Mouse (Mus musculus): ENCODE measurements around the gene Thsd4.

Gene Thsd4

GRCm38 (mm10) chr9:60380550-60380949 is 141.3 kb downstream of the Thsd4 start:
- no peak for DNase-seq (ENCODE audit: low spot score in 2 of 2)

- DNase-seq (ENCODE audit: low spot score in 2 of 2) = no peak
Measured at GRCm38 (mm10) chr9:60378235-60378634, 143.6 kb downstream of the Thsd4 start.

- no peak for DNase-seq (ENCODE audit: low spot score in 2 of 2)
Measured at GRCm38 (mm10) chr9:60373161-60373737, 148.6 kb downstream of the Thsd4 start.

- DNase-seq (ENCODE audit: low spot score in 2 of 2) = no peak
Measured at GRCm38 (mm10) chr9:60368516-60368915, 153.3 kb downstream of the Thsd4 start.

GRCm38 (mm10) chr9:60367617-60368305 is 154.1 kb downstream of the Thsd4 start:
- DNase-seq (ENCODE audit: low spot score in 2 of 2) = no peak

GRCm38 (mm10) chr9:60364166-60364781 is 157.6 kb downstream of the Thsd4 start:
- no peak for DNase-seq (ENCODE audit: low spot score in 2 of 2)

GRCm38 (mm10) chr9:60352351-60352750 is 169.5 kb downstream of the Thsd4 start:
- DNase-seq (ENCODE audit: low spot score in 2 of 2) = no peak

GRCm38 (mm10) chr9:60351153-60351552 is 170.7 kb downstream of the Thsd4 start:
- no peak for DNase-seq (ENCODE audit: low spot score in 2 of 2)

- no peak for DNase-seq (ENCODE audit: low spot score in 2 of 2)
Measured at GRCm38 (mm10) chr9:60336147-60336546, 185.7 kb downstream of the Thsd4 start.

GRCm38 (mm10) chr9:60335455-60335854 is 186.4 kb downstream of the Thsd4 start:
- no peak for DNase-seq (ENCODE audit: low spot score in 2 of 2)

GRCm38 (mm10) chr9:60329911-60330310 is 191.9 kb downstream of the Thsd4 start:
- no peak for DNase-seq (ENCODE audit: low spot score in 2 of 2)

- DNase-seq (ENCODE audit: low spot score in 2 of 2) = no peak
Measured at GRCm38 (mm10) chr9:60324716-60325115, 197.1 kb downstream of the Thsd4 start.

GRCm38 (mm10) chr9:60323435-60323834 is 198.4 kb downstream of the Thsd4 start:
- DNase-seq (ENCODE audit: low spot score in 2 of 2) = no peak

GRCm38 (mm10) chr9:60317291-60317690 is 204.6 kb downstream of the Thsd4 start:
- no peak for DNase-seq (ENCODE audit: low spot score in 2 of 2)

- DNase-seq (ENCODE audit: low spot score in 2 of 2) = no peak
Measured at GRCm38 (mm10) chr9:60316510-60316909, 205.3 kb downstream of the Thsd4 start.

- no peak for DNase-seq (ENCODE audit: low spot score in 2 of 2)
Measured at GRCm38 (mm10) chr9:60315533-60315932, 206.3 kb downstream of the Thsd4 start.

- DNase-seq (ENCODE audit: low spot score in 2 of 2) = no peak
Measured at GRCm38 (mm10) chr9:60313661-60314060, 208.2 kb downstream of the Thsd4 start.

- DNase-seq (ENCODE audit: low spot score in 2 of 2) = no peak
Measured at GRCm38 (mm10) chr9:60312670-60313069, 209.2 kb downstream of the Thsd4 start.

GRCm38 (mm10) chr9:60311594-60312128 is 210.2 kb downstream of the Thsd4 start:
- DNase-seq (ENCODE audit: low spot score in 2 of 2) = no peak

- DNase-seq (ENCODE audit: low spot score in 2 of 2) = no peak
Measured at GRCm38 (mm10) chr9:60310741-60311317, 211.0 kb downstream of the Thsd4 start.

- no peak for DNase-seq (ENCODE audit: low spot score in 2 of 2)
Measured at GRCm38 (mm10) chr9:60309786-60310711, 211.8 kb downstream of the Thsd4 start.
